In genomic region chr1:184101750-184102046, GRCm38 (mm10) we compare ENCODE assay signal across 23 mouse cellular contexts.
DNase-seq lines count a peak whose midpoint lies in the region; ATAC-seq and TF ChIP-seq lines count a peak whose summit lies in the region.
"Had no signal": no experiment of that assay in that cellular context is flagged by ENCODE, and none has a peak within 500 bp of the region (broad histone marks: within the 10 kb centered on the region; RNA-seq: fewer than 3 reads in every experiment).

No protein-coding gene starts in this region.

- intact Hi-C loops in heart, postnatal 14 days (cut with DNase I), result no loop called here

- H3K4me1 ChIP-seq in heart, postnatal 0 days (ENCODE audit: control insufficient read depth, insufficient read depth), result no peaks in the 10 kb centered on the region; the same call in 1 of the 2 replicates
- H3K4me1 ChIP-seq: forebrain, embryonic 10.5 days; hindbrain, embryonic 12.5 days; hindbrain, embryonic 15.5 days had no signal

- no peak for ATAC-seq in CD4-positive, CD25-positive, alpha-beta regulatory T cell, adult 4 months
- ATAC-seq in heart, postnatal 0 days (ENCODE audit: insufficient read depth, low read depth), result no peak
- ATAC-seq: forebrain, embryonic 14.5 days; forebrain, postnatal 0 days had no signal

- no peaks in the 10 kb centered on the region for H3K9me3 ChIP-seq in heart, postnatal 0 days (replicated peaks; ENCODE audit: control insufficient read depth, low read length)
- H3K9me3 ChIP-seq: forebrain, embryonic 10.5 days; heart, embryonic 12.5 days; heart, embryonic 15.5 days; hindbrain, embryonic 12.5 days; hindbrain, embryonic 15.5 days had no signal

- no peaks in the 10 kb centered on the region for H3K36me3 ChIP-seq in heart, postnatal 0 days (replicated peaks; ENCODE audit: control insufficient read depth, insufficient read depth, low read length)
- H3K36me3 ChIP-seq: forebrain, embryonic 10.5 days; heart, embryonic 12.5 days; heart, embryonic 15.5 days; hindbrain, embryonic 12.5 days; hindbrain, embryonic 15.5 days had no signal

- DNase-seq in CD4-positive, CD25-positive, alpha-beta regulatory T cell, adult 2 months (ENCODE audit: low read depth, low spot score), result peak; percentile 34
- no peak for DNase-seq in heart, postnatal 0 days (ENCODE audit: low spot score)
- DNase-seq in heart, postnatal 14 days, result no peak
- DNase-seq in thymus, postnatal 14 days, result peak; percentile 66
- no peak for DNase-seq in cerebellum, postnatal 4 days (ENCODE audit: low spot score in 2 of 2)
- DNase-seq in kidney, adult 11 months, result no peak
- DNase-seq: adrenal gland, adult 8-10 months; adrenal gland, postnatal 25 days; cerebellum, adult 11-12 months; cerebellum, adult 8-10 months; cerebellum, postnatal 10 days; cerebellum, postnatal 36 days; forebrain, postnatal 0 days; gastrocnemius, adult 2 months; gastrocnemius, postnatal 14 days; heart, adult 18-20 months had no signal

- H3K9ac ChIP-seq in heart, postnatal 0 days (replicated peaks; ENCODE audit: low read depth, low read length), result no peak overlapping the region
- H3K9ac ChIP-seq: forebrain, postnatal 0 days; heart, embryonic 12.5 days; heart, embryonic 15.5 days; hindbrain, embryonic 12.5 days; hindbrain, embryonic 15.5 days had no signal

- H3K27ac ChIP-seq in heart, postnatal 0 days (ENCODE audit: low read depth), result peak overlapping the region; percentile 35; the same call in 1 of the 2 replicates
- H3K27ac ChIP-seq: forebrain, embryonic 10.5 days; gastrocnemius, adult 2 months; heart, embryonic 15.5 days; hindbrain, embryonic 12.5 days; hindbrain, embryonic 15.5 days had no signal

- no peak overlapping the region for H3K4me3 ChIP-seq in heart, postnatal 0 days (ENCODE audit: low read depth, low read length)
- H3K4me3 ChIP-seq: forebrain, embryonic 10.5 days; gastrocnemius, adult 2 months; heart, embryonic 12.5 days; heart, embryonic 15.5 days; hindbrain, embryonic 12.5 days; hindbrain, embryonic 15.5 days had no signal

- H3K27me3 ChIP-seq in heart, postnatal 0 days (ENCODE audit: control insufficient read depth, insufficient read depth, low read length), result no peaks in the 10 kb centered on the region
- H3K27me3 ChIP-seq: heart, embryonic 12.5 days; heart, embryonic 15.5 days; hindbrain, embryonic 12.5 days; hindbrain, embryonic 15.5 days had no signal

- no peak for TF ChIP-seq CTCF in heart, postnatal 0 days (IDR thresholded peaks at IDR 0.05; ENCODE audit: low read depth)

- no peak overlapping the region for H3K4me2 ChIP-seq in heart, postnatal 0 days (ENCODE audit: low read depth, low read length)
- H3K4me2 ChIP-seq: heart, embryonic 12.5 days; heart, embryonic 15.5 days; hindbrain, embryonic 12.5 days; hindbrain, embryonic 15.5 days had no signal

- 71% methylated on average over 4 of the region's 4 CpGs for WGBS in heart, postnatal 0 days

- no peak for TF ChIP-seq EP300 in heart, postnatal 0 days (IDR thresholded peaks at IDR 0.05; ENCODE audit: low read depth)

Comparison
In these comparisons a context has a peak if more than half of its experiments do, and no peak if none do; other contexts are left out.
1. DNase-seq: peak in CD4-positive, CD25-positive, alpha-beta regulatory T cell, adult 2 months (single experiment) and thymus, postnatal 14 days (single experiment); none in heart, postnatal 0 days (single experiment), heart, postnatal 14 days (0 of 2), cerebellum, postnatal 4 days (0 of 2) and kidney, adult 11 months (single experiment).